Mouse (Mus musculus) urinary bladder, adult 2 months (tissue): ENCODE data around the gene Tbl1xr1. TPM values are rescaled to one million over a fixed set of nuclear protein-coding genes. Genes with fewer than 3 reads are reported as not detected.

Source experiments
- DNase-seq: peaks from one replicate; pipeline ENCODE4 v3.0.0; 2022; ENCODE audit warnings: low spot score
- polyA plus RNA-seq: library from polyadenylated mRNA; depleted of rRNA; stranded (reverse); fragments of >200 nt; gene quantifications from 2 replicates; pipeline ENCODE4 v1.2.3, GENCODE M21; 2012

The Tbl1xr1 gene
- polyA plus RNA-seq, 1 experiment, result 24.9 TPM

DNA sequence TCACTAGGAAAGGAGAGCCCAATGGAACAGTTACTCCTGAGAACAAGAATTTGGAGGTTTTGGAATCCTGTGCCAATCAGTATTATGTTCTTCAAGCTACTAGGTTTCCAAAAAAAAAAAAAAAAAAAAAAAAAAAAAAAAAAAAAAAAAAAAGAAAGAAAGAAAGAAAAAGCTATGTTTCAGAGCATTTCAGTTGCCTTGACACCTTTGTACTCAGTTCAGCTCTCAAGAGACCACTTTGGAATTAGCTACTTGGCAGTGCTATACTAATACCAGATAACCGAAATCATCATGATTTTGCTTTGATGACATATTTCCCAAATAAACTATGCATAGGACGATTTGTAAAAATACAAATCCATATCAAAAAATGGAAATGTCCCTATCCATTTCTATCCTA lies 145.1 kb downstream of the Tbl1xr1 start:
- no peak for DNase-seq

DNA sequence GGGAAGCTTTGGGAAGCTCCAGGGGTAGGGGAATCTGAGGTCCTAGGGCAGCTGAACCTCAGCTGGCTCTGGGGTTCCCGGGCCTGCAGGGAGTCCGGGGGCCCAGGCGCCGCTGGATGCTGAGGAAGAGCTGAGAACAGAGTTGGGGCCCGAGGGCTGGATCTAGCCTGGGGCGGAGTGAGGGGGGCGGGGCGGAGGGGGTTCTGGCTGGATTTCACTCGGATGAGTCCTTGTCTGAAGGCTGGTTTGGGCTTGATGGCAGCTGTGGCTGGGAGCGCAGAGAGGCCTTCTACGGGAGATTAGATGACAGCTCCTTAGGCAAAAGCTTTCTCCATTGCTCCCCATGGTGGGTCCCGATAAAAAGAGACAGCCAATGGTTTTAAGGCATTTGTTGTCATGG lies 145.9 kb downstream of the Tbl1xr1 start:
- DNase-seq, result no peak

DNA sequence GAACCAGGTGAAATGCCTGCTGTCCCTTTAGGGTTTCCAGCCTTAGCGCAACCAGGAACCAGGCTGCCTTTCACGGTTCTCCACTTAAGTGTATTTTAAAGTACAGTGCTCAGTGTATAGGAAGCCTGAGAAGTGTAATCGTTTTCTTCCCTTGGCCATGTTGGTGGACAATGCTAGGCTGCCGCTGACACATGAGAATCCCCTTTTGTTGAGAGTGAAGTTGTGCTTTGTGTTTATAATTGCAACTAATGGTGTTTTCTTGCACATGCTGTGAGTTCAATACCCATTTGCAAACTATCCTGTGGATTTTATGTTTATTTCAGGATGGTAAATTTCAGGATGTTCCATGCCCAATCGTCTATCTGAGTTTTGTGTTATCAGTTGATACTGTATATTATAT lies 146.6 kb downstream of the Tbl1xr1 start:
- DNase-seq, result no peak

DNA sequence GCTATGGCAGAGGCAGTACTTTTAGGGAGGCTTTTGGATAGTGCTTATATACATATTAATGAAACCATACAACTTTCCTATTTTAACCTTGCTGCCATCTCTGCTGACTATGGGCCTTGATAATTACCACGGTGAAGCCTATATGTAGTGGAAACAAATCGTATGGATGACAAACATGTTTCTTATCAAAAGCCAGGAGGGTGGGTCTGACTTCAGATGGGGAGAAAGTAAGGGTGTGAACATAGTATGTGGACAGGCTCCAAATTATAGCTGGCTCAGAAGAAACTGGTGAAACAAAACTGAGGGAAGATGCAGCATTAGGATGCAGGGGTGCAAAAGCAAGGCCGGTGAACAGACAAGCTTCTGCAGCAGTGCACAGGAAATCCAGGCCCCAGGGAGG lies 151.6 kb downstream of the Tbl1xr1 start:
- no peak for DNase-seq

DNA sequence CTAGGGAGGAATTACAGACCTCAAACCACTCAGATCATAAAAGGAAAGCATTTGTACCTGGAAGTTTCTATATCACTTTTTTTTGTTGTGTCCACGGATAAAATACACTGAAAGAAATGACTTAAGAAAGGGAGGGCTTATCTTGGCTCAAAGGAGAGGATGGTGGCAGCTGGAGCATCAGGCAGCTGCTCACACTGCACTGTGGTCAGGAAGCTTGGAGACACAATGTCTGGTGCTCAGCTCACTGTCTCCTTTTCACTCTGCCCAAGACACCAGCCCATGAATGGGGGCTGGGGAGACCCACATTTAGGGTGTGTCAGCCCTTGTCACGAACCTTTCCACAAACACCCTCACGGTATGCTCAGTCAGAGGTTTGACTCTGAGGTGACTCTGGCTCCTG lies 154.2 kb downstream of the Tbl1xr1 start:
- DNase-seq, result no peak

DNA sequence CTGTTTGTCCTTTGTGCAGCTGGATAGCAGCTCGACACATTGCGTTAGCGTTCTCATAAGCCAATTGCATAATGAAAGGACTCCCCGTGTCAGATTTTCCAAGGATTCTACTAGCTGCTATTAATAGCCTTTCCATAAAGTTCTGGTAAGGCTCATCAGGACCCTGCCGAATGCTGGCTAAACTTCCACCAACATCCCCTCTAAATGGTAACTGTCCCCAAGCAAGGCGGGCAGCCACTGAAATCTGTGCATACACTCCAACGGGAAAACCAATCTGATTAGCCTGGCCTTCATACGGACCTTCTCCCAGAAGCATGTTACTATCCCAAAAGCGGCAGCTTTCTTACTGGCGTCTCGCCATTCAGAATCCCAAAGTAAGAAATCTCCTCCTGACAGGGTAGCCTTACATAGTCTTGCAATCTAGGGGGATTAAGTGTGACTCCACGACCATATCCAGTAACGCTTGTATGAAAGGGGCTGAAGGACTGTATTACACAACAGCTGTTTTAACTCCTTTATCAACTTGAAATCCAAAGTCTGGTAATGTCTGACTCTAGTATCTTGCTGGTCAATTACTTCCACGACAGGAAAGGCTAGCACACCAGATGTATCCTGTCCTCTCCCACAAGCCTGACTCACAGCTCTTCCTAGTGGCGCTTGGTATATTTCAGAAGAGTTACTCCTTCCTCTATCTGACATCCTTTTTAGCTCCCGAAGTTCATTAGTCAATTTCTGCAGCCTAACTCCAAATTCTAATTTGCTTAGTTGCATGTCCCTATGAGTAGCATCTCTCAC lies 161.9 kb downstream of the Tbl1xr1 start:
- no peak for DNase-seq
